Mouse (Mus musculus) urinary bladder, adult 2 months (tissue): Measurements from ENCODE around the gene Ppp1ca. TPM values are rescaled to one million over a fixed set of nuclear protein-coding genes. Genes with fewer than 3 reads are reported as not detected.

Experiments
- DNase-seq: peaks from one replicate; pipeline ENCODE4 v3.0.0; 2022; ENCODE audit warnings: low spot score
- polyA plus RNA-seq: library from polyadenylated mRNA; depleted of rRNA; stranded (reverse); fragments of >200 nt; gene quantifications from 2 replicates; pipeline ENCODE4 v1.2.3, GENCODE M21; 2012

Gene Ppp1ca
- polyA plus RNA-seq, 1 experiment = 304 TPM

- no peak for DNase-seq
Measured at GRCm38 (mm10) chr19:4154437-4155222, 37.2 kb upstream of the Ppp1ca start.

GRCm38 (mm10) chr19:4155223-4156072 lies 36.4 kb upstream of the Ppp1ca start:
- DNase-seq = no peak

- no peak for DNase-seq
Measured at GRCm38 (mm10) chr19:4156073-4156579, 35.7 kb upstream of the Ppp1ca start.

- DNase-seq = no peak
Measured at GRCm38 (mm10) chr19:4156771-4157170, 35.1 kb upstream of the Ppp1ca start.

- no peak for DNase-seq
Measured at GRCm38 (mm10) chr19:4159049-4159448, 32.8 kb upstream of the Ppp1ca start.

- peak; percentile 94 for DNase-seq
Measured at GRCm38 (mm10) chr19:4162646-4163542, 29.0 kb upstream of the Ppp1ca start, which contains the start of gene Rps6kb2. Gene Rps6kb2, minus strand, starts transcription at chr19:4163354.

GRCm38 (mm10) chr19:4163543-4163887 lies 28.4 kb upstream of the Ppp1ca start:
- no peak for DNase-seq

- DNase-seq = no peak
Measured at GRCm38 (mm10) chr19:4164100-4164499, 27.8 kb upstream of the Ppp1ca start.

GRCm38 (mm10) chr19:4164721-4165120 lies 27.1 kb upstream of the Ppp1ca start:
- no peak for DNase-seq

- DNase-seq = no peak
Measured at GRCm38 (mm10) chr19:4166678-4167476, 25.0 kb upstream of the Ppp1ca start.

GRCm38 (mm10) chr19:4169378-4169784 lies 22.5 kb upstream of the Ppp1ca start:
- DNase-seq = peak; percentile 96

GRCm38 (mm10) chr19:4169810-4170209 lies 22.1 kb upstream of the Ppp1ca start:
- DNase-seq = no peak

GRCm38 (mm10) chr19:4170723-4171392 lies 21.0 kb upstream of the Ppp1ca start:
- no peak for DNase-seq

- no peak for DNase-seq
Measured at GRCm38 (mm10) chr19:4171393-4172290, 20.2 kb upstream of the Ppp1ca start.

- DNase-seq = no peak
Measured at GRCm38 (mm10) chr19:4172925-4173324, 18.9 kb upstream of the Ppp1ca start.

- no peak for DNase-seq
Measured at GRCm38 (mm10) chr19:4175368-4175947, 16.4 kb upstream of the Ppp1ca start, which contains the start of gene Carns1. Gene Carns1, minus strand, starts transcription at chr19:4175479.

- no peak for DNase-seq
Measured at GRCm38 (mm10) chr19:4180411-4180810, 11.5 kb upstream of the Ppp1ca start.

GRCm38 (mm10) chr19:4181892-4182291 lies 10.0 kb upstream of the Ppp1ca start:
- no peak for DNase-seq

GRCm38 (mm10) chr19:4183689-4184088 lies 8.2 kb upstream of the Ppp1ca start:
- no peak for DNase-seq
